Mouse (Mus musculus) naive thymus-derived CD4-positive, alpha-beta T cell, adult 2 months (primary cell): ENCODE results near the gene Znrf1.

Experiments
- DNase-seq: peaks from one replicate; pipeline ENCODE4 v3.0.0-alpha.2; 2011; ENCODE audit warnings: low read depth

Gene Znrf1

GRCm38 (mm10) chr8:111533503-111533902, 2.4 kb upstream of the Znrf1 start:
- DNase-seq, result peak; percentile 43

- no peak for DNase-seq
Measured at GRCm38 (mm10) chr8:111535491-111535890, 406 bp upstream of the Znrf1 start.

GRCm38 (mm10) chr8:111536978-111537764, 1.3 kb downstream of the Znrf1 start:
- DNase-seq, result peak; percentile 80

DNA sequence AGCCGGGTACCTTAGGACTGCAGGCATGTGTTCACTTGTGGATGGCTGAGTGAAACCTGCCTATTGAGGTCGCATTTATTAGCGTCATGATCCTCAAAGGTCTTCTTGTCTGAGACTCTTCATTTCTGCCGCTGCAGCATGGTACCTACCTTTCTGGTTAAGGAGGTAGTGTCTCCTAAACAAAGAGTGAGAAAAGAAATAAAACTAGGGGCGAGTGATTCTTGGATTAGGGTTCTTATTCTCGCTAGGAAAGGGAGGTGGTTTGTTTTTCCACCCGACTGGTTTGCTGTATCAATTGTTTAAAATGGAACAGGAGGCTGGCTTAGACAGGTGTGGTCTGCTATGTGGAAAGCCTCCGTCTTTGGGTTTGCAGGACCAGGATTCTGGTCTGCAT, 1.9 kb downstream of the Znrf1 start:
- DNase-seq, result no peak

- DNase-seq, result no peak
Measured at GRCm38 (mm10) chr8:111538194-111538593, 2.3 kb downstream of the Znrf1 start.

DNA sequence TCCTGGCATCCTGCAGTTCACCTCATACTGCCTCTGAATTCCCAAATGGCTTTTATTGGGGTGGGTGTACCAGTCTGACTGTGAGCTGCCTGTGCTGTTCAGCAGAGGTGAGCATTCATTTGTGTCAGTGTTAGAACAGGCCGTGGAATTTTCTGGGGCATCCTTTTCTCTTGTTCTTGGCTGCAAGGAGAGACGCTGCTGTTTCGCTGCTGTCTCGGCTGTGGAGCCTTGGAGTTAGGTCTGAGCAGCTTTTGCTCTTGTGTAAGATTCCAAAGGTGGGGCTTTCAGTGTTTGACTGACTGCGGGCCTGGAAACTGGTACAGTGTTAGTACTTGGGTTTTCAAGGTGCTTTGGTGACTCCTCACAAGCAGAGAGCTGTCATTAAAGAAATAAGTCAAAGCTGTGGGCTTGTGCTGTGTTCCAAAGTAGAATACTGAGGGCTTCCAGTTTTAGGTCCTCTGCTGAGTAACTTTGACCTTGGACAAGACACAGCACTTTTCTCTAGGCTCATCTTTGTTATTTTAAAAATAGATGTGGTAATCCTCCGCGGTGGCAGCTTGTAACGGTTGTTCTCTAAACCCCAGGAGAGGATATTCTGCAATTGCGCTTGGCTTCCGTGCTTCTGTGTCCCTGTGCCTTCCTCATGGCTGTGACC, 3.7 kb downstream of the Znrf1 start:
- peak; percentile 34 for DNase-seq

DNA sequence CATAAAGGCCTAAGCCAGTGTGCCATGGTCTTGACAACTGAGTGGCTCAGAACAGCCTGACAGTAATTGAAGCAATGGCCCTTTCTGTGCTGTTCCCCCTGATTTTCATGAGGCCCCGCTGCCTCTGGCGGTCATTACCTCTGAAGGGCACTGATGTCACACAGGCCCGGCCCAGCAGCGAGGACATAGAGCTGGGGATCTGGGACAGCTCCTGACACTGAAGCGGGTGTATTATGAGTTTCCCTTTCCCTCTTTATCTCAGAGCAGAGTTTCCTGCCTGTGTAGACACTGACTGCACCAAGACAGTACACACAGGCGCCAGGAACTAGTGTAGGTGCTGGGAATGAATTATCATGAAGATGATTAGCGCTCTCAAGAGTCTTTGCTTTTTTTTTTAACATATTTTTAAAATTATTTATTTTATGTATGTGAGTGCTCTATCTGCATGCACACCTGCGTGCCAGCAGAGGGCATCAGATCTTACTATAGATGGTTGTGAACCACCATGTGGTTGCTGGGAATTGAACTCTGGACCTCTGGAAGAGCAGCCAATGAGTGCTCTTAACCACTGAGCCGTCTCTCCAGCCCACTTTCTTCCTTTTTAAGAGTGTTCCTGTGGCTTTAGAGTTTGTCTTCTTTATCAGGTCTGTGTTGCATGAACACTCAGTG, 7.9 kb downstream of the Znrf1 start:
- DNase-seq, result no peak

GRCm38 (mm10) chr8:111545406-111546156, 9.7 kb downstream of the Znrf1 start:
- no peak for DNase-seq

- DNase-seq, result no peak
Measured at GRCm38 (mm10) chr8:111547144-111547543, 11.2 kb downstream of the Znrf1 start.

DNA sequence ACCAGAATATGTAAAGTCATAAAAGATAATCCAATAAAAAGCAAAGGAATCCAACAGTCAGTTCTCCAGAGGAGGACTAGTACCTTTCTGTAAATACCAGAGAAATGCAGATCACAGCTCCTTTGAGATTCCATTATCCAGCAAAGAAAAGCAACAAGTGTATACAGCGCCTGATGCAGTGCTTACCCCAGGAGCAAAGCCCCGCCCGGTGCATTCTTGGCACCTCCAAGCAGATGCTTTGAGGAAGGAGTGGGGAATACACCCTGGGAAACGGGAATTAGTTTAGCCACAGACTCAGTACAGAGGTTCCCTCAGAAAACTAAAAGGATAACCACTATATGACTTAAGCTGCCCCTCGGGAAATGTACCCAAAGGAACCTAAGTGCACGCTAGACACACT, 12.3 kb downstream of the Znrf1 start:
- DNase-seq, result no peak

GRCm38 (mm10) chr8:111550002-111550870, 14.3 kb downstream of the Znrf1 start:
- peak; percentile 59 for DNase-seq

DNA sequence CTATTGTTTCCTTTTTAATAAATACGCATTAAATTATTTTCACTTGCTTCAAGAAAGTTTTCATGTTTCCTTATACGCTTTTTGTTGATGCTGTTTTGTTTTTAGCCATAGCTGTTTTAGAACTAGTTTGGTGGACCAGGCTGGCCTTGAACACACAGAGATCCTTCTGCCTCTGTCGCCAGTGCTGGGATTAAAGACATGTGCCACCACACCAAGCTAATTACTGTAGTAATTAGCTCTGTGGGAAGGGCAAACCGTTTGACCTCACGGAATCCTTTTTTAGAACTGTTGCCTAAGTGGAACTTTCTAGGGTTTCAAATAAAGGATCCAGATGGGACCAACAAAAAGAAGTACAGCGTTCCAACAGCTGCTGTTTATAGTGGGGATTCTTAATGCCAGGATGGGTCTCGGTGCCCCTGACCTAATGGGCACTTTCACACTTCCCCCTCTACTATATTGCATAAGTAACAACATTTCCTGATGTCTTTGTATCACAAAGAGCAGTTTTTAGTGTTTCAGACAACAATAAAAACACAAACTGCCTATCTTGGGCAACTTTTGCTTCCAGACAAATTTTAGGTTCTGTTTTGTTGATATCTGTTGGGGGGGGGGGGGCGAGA, 15.7 kb downstream of the Znrf1 start:
- DNase-seq, result no peak

DNA sequence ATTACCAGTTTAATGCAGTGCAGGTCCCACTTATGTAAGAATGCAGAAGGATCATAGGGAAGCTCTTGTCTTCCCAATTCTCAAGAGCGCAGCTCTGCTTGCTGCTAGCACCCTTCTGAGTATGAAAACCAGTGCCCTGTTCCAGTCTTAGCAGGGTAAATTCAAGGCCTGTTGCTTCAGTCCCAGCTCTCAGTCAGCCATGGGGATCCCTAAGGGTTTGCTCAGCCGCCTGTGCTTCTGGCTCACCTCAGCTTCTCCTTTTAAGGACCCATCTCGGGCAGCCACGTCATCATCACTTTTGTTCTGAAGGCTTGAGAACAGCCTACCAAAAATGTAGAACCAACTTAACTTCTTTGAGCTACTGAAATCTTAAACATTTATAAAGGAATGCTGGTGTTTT, 25.9 kb downstream of the Znrf1 start:
- DNase-seq, result peak; percentile 78

DNA sequence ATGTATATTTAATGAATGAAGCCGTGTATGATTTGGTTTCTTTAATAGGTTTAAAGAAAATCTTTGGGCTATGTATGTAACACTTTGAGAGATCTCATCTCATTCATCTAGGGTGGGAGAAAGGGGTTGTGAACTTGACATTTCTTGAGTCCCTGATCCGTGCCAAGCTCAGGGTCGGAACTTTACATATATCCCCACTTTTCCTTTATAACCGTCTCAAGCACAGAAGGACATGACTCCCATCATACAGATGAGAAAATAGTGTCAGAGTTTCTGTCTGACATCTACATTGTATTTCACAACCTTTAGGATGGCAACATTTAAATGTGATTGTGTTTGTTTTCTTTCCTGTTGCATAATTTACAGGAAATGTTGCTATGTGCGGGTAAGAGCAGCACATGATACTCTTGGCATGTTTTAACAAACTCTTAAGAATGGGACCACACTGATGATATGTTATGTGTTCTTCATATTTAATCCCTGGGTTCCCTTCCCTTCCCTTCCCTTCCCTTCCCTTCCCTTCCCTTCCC, 26.4 kb downstream of the Znrf1 start:
- DNase-seq, result peak; percentile 66

- no peak for DNase-seq
Measured at GRCm38 (mm10) chr8:111563075-111563474, 27.2 kb downstream of the Znrf1 start.

GRCm38 (mm10) chr8:111563687-111564086, 27.8 kb downstream of the Znrf1 start:
- peak; percentile 84 for DNase-seq

- no peak for DNase-seq
Measured at GRCm38 (mm10) chr8:111564093-111564492, 28.2 kb downstream of the Znrf1 start.

DNA sequence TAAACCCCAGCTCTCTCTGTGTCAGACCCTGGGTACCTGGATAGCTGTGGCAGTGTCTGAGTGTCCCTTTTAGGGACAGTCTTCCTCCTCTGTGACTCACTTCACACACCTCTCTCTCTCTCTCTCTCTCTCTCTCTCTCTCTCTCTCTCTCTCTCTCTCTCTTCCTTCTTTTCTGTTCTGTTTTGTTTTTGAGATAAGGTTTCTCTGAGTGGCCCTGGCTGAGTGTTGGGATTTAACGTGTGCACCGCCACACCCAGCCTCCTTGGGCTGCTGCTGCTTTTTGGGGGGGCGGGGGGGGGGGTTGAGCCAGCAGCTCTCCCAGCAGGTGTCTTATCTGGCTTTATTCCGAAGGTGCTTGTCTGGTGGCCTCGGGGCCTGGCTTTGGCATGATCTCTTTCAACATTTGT, 29.9 kb downstream of the Znrf1 start:
- DNase-seq, result peak; percentile 37

GRCm38 (mm10) chr8:111566326-111566725, 30.4 kb downstream of the Znrf1 start:
- peak; percentile 56 for DNase-seq

DNA sequence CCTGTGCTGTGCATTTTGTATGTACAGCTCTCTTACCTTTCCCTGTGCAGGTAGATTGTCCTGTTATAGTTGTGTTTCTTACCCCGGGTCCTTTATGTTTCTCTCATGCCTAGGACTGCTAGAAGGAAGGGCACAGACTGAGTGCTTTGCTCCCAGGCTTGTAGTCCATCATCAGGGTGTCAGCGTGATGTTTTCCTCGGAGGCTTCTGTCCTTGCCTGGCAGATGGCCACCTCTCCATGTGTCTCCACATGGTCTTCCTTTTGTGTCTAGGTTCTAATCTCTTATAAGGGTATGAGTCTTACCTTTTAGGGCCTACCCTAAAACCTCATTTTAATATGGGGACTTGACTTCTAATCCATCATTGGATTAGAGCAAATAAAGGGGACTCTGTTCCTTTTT, 31.7 kb downstream of the Znrf1 start:
- DNase-seq, result no peak

GRCm38 (mm10) chr8:111568029-111568428, 32.1 kb downstream of the Znrf1 start:
- peak; percentile 46 for DNase-seq
